Mouse (Mus musculus) spleen, postnatal 14 days (tissue): ENCODE results near the gene Arfip2.

Source experiments
- DNase-seq, 2 experiments: peaks; one replicate each; pipeline ENCODE4 v3.0.0; 2021 to 2022; ENCODE audit warnings: low spot score in 2 of 2

The Arfip2 gene

GRCm38 (mm10) chr7:105640233-105640893, at the start of gene Arfip2, which contains the start of gene Gm45799:
TSS of gene Arfip2 (minus strand) at chr7:105640416.
TSS of gene Gm45799 (plus strand) at chr7:105640552.
- DNase-seq = peak; percentile 82 to 94

GRCm38 (mm10) chr7:105685541-105686197, 45.5 kb upstream of the Arfip2 start:
- no peak for DNase-seq

DNA sequence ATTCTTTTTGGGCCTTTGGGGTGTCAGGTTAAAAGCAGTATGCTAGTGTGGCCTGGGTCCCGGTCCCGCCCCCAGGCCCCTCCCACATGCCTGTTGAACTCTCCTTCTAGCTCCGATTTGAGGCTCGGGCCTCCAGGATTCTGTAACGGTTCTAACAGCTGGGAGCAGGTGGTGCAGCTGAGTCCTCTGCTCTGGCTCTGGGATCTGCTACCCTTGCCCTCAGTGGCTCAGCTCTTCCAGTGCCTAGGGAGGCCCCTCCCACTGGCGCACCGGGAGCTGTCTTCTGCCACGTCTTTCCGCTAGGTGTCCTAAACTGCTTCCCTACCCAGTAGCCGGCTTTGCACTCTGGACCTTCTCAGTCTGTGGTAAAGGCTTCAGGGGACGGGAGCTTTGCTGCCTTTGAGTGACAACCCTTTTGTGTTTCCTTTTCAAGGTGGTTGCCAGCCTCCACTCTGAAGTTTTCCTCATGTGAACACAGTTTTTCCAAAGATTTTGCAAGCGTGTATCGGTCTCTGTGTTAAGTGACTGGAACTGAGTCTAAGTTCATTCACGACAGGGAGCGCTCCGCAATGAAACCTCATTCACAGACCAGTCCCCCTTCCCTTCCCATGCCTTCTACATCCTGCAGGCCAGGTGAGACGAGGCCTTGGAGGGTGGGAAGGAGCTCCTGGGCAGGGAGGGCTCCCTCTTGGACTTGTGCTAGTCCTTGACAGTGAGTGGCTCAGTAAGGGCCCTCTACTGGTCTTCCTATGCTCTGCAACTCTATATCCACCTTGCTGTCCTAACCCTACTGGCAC, 10.6 kb upstream of the Arfip2 start, which contains the start of gene Dnhd1:
Gene Dnhd1, plus strand, starts transcription at position 189 of the 797 bp plus-strand sequence.
- DNase-seq = peak; percentile 24 to 32

DNA sequence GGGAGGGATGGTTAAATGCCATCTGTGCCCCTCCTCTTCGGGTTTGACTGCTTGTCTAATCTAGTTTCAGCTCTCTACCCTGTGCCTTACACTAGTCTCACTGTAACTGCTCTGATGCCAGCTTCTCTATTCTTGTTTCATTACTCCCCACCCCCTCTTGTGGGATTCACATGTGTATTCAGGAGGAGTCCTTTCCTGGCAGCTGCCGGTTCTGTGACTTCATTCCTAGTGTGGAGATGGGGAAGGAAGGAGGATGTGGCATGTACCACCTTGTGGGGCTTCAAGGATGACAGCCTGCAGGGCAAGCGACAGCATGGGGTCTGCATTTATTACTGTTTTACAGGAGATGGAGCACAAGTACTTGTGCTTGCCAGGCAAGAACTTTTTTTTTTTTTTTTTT, 1.7 kb upstream of the Arfip2 start:
- no peak for DNase-seq

- DNase-seq = peak in 1 of 2 experiments; percentile 18
Measured at GRCm38 (mm10) chr7:105640894-105641255, 659 bp upstream of the Arfip2 start.

DNA sequence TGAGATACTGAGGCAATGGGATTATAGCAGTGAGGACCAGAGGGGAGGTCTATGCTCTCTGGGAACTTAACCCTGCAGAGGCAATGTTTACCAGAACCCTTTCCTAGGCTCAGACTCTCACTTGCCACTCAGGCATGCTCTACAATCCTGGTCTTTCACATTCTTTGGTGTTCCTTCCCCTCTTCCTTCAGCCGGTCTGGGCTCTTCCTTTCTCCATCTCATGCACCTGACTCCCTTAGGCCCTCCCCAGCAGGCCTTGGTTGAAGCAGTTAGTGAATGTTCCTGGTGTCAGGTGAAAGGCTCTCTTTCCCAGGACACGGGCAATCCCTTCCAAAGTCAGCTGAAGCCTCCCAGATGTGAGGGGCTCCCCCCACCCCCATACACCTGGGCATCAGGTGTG, 460 bp downstream of the Arfip2 start, which contains the start of gene Timm10b:
Gene Timm10b, plus strand, starts transcription at position 301 of the 400 bp plus-strand sequence.
- DNase-seq = no peak

DNA sequence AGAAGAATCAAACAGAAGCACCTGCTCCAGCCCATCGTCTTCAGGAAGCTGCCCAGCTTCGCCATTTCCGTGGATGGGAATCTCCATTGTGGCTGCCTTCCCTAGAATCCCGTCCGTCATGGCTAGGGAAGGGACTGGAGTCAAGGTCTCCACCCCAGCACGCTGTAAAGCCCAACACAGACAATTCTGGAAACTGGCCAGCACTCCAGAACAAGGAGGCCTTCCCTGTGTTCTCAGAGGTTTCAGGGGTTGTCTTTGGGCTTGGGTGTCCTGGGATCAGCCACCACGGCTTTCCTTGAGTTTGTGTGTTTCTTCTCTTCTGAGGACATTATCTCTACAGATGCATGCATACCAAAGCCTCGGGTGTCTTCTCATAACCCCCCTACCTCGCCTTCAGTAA, 912 bp downstream of the Arfip2 start:
- no peak for DNase-seq

GRCm38 (mm10) chr7:105638776-105639175, 1.4 kb downstream of the Arfip2 start:
- DNase-seq = no peak

DNA sequence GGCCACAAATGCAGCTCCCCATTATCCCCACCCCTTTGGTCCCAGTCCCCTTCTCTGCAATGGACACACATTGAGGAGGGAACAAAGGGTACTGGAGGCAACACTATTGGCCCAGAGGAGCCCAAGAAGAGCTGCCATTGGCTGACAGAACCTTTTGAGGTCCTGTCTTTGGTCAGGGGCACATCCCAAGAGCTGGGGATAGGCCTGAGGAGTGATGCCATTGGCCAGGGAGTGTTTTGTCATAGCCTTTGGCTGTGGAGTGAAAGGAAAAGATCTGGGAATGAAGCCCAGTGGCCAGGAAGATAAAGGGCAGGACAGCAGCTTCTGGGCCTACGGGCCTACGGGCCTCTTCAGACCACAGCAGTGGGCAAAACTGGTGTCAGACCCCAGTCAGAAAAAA, 4.5 kb downstream of the Arfip2 start:
- DNase-seq = no peak

GRCm38 (mm10) chr7:105634272-105634920, 5.8 kb downstream of the Arfip2 start:
- no peak for DNase-seq

GRCm38 (mm10) chr7:105633801-105634135, 6.4 kb downstream of the Arfip2 start:
- no peak for DNase-seq

GRCm38 (mm10) chr7:105633127-105633800, 7.0 kb downstream of the Arfip2 start, which contains the start of gene Trim3:
TSS of gene Trim3 (minus strand) at chr7:105633571.
- DNase-seq = peak; percentile 69 to 75

- no peak for DNase-seq
Measured at GRCm38 (mm10) chr7:105632551-105632972, 7.7 kb downstream of the Arfip2 start.

DNA sequence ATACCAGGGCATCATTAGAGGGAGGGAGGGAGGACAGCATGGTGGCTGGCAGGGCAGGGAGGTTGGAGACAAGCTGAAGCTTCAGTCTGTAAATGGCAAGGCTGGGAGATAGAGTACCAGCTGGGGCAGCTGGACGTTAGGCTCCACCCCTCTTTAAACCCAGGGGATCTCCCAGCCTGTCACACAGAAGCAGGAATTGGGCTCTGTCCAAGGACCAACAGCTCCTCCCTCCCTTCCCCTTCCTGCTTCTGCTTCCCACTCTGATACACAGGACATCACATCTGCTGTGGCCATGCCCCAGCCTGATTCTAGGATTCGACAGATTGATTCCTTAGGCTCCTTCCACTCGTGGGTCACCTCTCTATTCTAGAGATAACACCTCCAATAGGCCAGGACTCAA, 11.6 kb downstream of the Arfip2 start:
- no peak for DNase-seq

- DNase-seq = no peak
Measured at GRCm38 (mm10) chr7:105625397-105625796, 14.8 kb downstream of the Arfip2 start.

GRCm38 (mm10) chr7:105621646-105622292, 18.4 kb downstream of the Arfip2 start:
- no peak for DNase-seq

DNA sequence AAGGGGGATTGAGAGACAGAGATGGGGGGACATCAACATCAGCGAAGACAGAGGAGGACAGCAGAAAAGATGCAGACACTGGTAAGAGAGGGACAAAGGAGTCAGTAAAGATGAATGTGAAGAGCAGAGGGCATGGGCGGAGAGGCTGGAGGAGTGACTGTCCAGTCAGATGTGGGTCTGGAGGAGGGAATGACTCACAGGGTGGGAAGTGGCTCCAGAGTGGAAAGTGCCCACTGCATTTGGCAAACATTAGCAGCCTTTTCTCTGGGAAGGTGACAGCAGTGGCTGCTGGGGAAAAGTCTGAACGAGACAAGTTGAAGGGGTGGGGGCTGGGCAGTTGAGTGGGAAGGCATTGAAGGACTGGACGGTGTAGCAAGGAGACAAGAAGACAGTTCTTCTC, 19.2 kb downstream of the Arfip2 start:
- DNase-seq = no peak

DNA sequence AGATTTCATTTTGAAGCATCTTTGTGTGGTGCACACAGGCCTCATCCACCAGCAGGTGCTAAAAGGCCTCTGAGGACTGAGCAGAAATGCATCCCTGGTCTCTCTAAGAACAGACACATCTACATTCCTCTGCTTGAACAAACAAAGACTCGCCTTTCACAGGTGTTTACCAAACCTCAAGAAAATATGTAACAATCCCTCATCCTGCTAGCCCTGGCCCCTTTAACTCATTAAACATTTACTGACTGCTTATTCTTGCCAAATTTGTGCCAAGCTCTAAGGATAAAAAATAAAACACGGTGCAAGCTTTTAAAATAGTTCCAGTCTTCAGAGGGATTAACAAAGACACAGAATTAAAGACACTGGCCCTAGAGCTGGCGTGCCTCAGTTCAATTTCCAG, 20.5 kb downstream of the Arfip2 start:
- DNase-seq = no peak

DNA sequence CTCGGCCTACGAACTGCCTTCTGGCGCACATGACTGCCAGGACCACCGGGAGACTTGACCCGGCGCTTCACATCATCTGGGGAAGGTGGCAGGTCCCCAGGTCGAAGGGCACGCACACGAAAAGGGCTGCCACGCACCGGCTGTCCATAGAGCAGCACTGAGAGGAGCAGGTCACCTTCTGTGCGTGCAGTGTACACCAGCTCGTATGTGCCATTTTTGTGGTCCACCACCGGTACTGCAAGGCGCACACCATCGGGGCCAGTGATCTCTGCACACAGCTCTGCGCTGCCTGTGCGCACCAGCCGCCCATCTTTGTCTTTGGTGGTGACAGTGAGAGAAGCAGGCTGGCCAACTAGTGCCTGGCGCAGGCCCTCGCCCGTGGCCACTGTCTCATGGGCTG, 22.4 kb downstream of the Arfip2 start:
- no peak for DNase-seq

- no peak for DNase-seq
Measured at GRCm38 (mm10) chr7:105616561-105616960, 23.7 kb downstream of the Arfip2 start.

GRCm38 (mm10) chr7:105615720-105616119, 24.5 kb downstream of the Arfip2 start:
- DNase-seq = no peak
